Mouse (Mus musculus): ENCODE measurements at regions not wholly inside any gene's neighbourhood (a gene's known extent, or its start where the extent isn't known, plus 50 kb on each side); places are given as distances from the start of the nearest gene placed in this dataset.
A peak's percentile ranks its signal among the peaks of the same experiment; 100 is the strongest.

DNA sequence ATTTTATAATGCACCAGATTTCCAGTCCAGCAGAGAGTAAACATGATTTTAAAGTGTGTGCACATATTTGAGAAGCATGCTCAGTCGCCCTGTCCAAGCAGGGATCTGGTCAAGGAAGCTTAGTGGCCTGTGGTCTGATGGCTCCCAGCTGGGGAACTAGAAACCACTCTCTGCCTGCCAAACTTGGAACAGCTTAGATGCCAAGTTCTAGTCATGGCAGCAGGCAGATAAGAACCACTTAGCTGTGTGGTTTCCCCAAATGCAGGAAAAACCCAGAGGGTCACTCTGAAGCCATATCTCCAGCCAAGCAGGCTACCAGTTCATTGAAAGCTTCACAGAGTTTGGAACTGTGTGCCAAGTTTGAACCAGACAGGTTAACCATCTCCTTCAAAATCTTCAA lies 86.1 kb downstream of the Fam114a2 start:
- no peak for DNase-seq (ENCODE audit: low spot score)

DNA sequence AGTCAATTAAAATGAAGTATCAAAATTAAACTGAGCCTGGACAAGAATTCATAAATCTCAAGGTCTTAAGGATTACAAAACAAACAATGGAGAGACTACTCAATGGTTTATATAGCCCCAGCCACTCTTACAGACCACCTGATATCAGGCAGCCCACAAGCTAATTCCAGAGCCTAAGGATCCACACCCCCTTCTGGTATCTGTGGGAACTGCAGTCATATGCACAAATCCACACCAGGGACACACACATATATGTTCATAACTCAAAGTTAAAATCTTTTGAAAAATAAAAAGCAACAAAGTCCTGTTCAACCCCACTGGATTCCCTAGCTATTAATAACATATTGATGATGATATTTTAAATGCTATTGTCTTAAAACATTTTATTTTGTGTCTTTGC lies 86.5 kb downstream of the Fam114a2 start:
- no peak for DNase-seq (ENCODE audit: low spot score)

DNA sequence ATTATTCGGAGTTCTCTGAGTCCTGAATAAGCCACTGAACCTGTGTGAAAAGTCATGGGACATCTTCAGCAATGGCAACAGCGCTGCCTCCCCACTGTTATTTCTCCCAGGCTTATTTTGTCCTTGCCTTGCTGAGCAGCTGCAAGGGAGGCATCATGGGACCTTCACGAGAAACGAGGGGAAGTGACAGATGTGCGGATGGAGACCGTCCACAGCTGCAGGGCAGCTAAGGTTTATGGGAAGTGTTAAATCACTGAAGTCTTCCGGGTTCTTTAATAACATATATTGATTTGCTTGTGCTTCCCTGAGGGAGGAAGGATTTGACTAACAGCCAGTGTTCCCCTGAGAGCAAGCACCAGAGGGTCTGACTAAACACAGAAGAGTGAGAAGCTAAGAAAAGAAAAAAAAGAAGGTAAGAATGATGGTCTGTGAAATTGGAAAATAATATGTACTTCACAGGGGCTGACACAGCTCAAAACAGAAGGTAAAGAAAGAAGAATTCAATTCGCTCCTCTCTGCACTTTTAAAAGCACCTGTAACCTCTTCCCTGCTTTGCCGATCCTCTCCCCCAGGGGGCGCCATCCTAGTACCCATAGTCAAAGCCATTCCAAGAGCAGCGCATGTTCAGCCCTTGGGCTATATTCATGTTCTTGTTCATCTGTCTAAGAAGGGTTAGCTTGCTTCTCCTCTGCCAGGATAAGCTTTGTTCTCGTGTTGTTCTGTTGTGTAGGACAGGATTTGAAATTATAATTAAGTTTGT lies 92.2 kb downstream of the Fam114a2 start:
- DNase-seq (ENCODE audit: low spot score) = no peak

DNA sequence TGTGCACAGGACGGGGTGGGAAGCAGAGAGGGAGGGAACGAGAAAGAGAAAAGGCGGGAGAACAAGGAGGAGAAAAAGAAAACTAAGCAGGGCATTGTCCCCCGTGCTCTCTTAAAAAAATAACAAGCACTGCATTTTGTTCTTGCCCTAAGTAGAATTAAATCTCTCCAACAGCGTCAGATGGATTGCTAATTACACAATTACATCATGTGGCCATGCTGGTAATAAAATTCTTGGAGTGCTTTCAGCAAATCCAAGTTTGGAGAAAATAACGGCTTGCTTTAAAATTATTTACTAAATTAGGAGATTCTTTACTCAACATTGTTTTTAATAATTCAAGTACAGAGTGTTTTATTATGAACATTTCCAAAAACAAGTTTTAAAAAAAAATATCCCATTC lies 99.0 kb downstream of the Fam114a2 start:
- no peak for DNase-seq (ENCODE audit: low spot score)

DNA sequence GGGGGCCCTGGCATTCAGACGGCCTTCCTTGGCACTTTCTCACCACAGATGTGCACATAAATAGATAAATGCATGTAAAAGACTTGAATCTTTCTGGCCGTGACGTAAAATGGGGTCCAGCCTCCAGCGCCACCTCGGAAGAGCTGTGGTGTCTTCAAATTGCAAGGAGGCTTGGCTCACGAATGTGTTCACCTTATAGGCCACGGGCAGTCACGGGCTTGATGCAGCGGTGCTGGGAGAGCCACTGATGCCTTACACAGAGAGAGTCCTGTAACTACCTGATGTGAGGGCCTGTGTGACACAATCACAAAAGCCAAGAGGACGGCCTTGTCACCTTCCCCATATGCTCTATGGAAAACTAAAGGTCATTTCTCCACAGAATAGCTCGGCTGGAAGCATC lies 102.4 kb downstream of the Fam114a2 start:
- DNase-seq (ENCODE audit: low spot score) = no peak

DNA sequence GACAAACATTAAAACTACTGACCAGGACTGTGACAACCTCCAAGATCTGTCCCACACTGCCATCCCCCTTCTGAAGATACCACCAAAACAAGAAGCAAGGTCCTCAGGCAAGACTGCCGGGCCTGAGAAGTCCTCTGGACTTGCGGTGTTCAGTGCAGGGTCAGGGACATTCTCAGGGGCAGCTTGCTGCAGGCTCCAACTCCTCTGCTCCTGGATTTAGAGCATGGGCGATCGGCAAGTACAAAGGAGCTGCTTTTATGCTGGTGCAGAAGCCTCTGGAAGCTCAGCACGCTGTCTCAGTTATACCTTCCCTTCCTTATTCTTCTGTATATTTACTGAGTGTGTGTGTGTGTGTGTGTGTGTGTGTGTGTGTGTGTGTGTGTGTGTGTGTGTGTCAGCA lies 103.2 kb downstream of the Fam114a2 start:
- no peak for DNase-seq (ENCODE audit: low spot score)

DNA sequence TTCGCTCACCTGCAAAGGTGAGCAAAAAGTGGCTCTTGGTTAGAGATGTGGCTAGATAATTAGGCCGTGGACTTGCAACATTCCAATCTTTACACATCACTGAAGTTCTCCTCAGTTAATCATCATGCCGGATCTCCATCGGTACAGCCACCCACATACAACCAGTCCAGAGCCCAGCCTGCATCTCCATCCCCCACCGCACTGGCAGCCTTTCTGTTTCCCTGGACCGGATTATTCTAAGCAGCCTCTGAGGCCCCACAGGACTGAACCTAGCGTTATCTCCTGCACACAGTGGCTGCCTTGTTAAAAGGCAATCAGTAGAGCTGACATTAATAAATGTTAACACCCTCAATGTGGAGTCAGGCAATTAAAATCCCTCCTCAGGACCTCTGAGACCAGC lies 103.7 kb downstream of the Fam114a2 start:
- no peak for DNase-seq (ENCODE audit: low spot score)

DNA sequence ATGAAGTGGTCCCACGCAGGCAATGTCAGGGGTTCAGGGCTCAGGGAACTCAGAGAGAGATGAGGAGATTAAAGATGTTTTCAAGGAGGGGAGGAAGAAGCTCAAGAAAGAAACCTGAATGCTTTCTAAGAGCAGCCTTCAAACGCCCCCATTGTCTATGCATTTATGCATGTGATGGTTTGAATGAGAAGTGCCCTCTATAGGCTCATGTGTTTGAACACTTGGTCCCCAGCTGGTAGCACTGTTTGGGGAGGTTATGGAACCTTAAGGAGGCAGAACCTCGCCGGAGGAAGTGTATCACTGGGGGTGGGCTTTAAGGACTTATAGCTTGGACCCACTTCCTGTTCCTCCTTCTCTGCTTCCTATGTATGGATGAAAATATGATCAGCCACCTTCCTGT lies 105.1 kb downstream of the Fam114a2 start:
- no peak for DNase-seq (ENCODE audit: low spot score)

DNA sequence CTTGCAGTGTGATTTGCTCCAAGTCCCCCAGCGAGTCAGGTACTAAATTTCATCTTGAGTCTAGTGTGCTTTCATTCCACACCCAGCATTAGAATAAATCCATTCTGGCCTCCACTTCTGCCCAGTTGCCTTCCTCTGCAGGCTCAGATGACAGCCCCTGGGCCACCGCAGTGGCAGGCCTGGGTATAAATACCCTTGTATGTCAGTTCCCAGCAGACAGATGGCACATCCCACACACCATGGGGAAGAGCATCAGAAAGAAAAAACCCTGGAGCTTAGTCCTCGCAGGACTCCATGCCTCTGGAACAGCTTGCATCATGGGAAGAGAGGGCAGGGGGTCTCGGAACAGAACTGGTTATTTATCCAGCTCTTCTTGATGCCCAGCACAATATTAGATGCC lies 105.7 kb downstream of the Fam114a2 start:
- DNase-seq (ENCODE audit: low spot score) = no peak

DNA sequence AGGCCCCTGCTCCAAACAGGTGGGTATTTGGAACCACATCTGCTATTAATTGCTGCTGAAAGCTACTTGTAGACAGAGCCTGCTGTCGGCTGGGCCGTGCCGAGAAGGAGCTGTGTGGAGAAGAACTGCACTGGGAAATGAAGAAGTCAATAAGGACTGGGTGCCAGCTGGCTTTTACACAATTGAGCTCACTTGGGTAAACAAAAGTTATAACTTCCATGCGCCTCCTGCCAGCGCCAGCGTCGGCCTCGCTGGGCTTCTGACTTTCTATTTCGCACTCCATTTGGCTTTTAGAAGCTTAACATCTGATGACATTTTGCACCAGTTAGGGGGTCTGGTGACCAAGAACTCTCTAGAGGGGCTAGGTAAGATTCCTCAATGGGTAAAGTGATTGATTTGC lies 114.2 kb downstream of the Fam114a2 start:
- DNase-seq (ENCODE audit: low spot score) = no peak

DNA sequence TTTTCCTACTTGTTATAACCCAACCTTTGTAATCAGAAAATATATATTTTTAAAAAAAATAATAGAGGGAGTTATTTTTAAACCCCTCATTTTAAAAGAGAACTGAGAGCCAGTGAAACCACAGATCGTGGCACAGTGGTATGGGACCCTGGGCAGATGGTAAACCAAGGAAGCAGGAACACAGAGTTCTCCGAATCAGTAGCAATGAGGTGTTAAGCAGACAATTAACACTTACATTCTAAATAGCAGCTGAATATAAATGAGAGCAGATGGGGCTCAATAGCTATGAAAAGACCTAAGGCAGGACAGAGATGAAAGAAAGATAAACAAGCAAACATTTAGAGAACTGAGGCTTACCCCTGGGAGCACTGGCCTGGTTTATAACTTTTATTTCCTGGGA lies 116.8 kb downstream of the Fam114a2 start:
- DNase-seq (ENCODE audit: low spot score) = no peak

DNA sequence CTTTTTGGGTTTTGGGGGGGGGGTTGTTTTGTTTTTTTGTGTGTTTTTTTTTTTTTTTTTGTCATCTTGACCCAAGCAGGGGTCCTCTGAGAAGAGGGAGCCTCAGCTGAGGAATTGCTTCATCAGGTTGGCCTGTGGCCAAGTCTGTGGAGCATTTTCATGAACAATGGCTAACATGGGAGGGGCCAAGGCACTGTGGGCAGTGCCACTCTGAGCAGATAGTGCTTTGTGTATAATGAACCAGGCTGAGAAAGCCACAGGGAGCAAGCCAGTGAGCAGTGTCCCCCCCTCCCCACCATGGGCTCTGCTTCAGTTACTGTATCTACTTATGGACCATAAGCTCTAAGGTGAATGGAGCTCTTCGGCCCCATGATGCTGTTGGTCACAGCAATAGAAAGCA lies 119.1 kb downstream of the Fam114a2 start:
- peak; percentile 2 for DNase-seq (ENCODE audit: low spot score)

DNA sequence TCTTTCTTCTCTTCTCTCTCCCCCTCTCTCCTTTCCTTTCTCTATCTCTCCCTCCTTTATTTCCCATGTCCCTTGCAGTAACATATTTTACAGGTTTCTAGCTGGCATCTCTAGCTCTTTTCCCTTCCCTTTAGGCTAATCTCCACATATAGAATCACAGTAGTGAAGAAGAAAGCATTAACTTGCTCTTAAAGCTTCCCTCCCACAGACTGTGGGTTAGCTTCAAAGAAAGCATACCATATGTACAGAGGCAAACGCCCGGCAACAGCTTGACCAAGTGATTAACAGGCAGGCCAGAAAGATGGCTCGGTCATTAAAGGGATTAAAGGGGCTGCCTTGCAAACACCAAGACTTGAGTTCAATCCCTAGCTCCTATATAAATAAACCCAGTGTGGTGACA lies 122.0 kb downstream of the Fam114a2 start:
- no peak for DNase-seq (ENCODE audit: low spot score)

DNA sequence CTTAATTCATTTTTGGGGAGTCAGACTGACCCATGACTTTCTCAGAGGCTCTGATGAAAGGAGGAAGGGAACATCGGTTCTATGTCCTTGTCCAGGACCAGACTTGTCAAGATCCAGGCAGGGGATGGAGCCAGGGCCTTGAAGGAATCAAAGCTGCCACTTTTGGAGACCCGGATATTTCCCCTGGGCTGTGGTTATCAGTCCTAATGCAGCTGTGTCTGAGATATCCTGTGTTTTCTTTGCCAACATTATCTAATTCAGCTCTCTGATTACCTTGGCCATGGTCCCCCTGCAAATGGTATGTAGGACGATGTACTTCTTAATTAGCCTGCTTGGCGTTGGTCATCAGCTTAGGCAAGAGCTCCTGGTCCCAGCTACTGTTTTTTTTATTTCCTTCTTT lies 127.6 kb downstream of the Fam114a2 start:
- DNase-seq (ENCODE audit: low spot score) = no peak

All from adipocyte (in vitro differentiated cells).